Mouse (Mus musculus) central nervous system, embryonic 18 days (tissue): ENCODE data around the gene Clec4e. TPM values are rescaled to one million over a fixed set of nuclear protein-coding genes. Genes with fewer than 3 reads are reported as not detected.

Experiments used
- polyA plus RNA-seq: library from polyadenylated mRNA; depleted of rRNA; stranded (reverse); fragments of >200 nt; gene quantifications from 2 replicates; pipeline ENCODE4 v1.2.3, GENCODE M21; 2012; rRNA removed

Clec4e gene
- polyA plus RNA-seq: 0.08 TPM in 1 of 2 replicates, not detected in the other

DNA sequence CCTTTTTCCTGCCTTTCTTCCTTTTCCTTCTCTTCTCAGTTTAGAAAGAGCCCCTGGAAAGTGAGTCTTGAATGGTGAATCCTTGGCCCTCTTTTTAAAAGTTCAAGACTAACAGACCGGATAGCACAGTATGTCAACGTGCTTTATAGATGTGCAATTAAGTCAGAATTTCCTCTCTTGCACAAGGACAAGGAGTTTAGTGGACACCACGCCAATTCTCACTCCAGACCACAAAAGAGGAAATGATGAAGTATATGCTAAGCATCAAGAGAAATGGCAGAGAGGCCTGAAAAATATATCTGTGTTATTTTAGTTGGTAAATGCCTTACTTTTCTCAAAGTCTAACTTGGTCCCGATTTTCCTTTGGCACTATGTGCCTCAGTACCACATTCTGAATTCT, at the start of gene Clec4e:
Clec4e (minus strand) TSS at position 118 of the 400 bp plus-strand sequence.

DNA sequence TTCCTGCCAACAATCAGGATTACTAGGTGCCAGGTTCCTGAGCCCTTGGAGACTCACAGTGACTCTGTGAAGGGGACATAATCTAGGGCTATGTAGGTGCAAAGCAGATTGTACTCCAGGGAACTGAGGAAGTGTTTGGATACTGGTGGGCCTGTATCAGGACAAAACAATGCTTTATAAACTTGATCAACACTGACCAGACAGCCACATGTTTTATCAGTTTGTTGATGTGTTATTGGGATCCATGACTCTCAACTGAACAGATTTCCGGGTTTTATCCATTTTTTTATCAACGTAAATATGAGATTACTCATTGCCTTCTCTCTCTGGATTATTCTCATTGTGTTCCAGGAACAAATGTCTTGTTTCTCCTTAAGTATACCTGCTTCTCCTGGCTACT, 18.4 kb upstream of the Clec4e start, which contains the start of gene Vmn2r19:
Vmn2r19 (plus strand) TSS at position 301 of the 400 bp plus-strand sequence.

DNA sequence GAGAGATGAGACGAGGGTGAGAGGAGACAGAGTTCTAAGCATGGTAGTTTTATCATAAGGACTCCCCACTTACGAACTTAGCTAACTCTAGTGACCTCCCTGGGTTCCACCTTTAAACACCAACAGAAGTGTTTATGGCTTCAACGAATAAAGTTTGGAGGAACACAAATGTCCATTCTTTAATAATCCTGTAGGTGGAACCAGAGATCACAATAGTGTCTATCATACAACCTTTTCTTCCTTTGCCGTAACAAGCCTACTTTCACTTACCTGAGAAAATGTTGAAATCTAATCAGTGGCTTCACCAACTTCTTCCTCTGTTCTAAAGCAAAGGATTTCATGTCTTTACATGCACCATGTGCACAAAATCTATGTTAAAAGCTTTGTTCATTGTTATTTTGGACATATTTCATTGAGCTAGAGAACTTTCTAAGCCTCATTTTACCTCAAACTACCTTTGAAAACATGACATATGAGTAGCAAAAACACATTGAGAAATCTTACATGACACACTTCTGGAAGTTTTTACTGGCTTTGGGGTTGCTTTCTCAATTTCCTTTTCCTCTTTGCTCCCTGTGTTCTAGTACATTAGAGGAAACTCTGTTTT, 28.0 kb downstream of the Clec4e start, which contains the start of gene Clec4d:
Clec4d (plus strand) TSS at position 557 of the 607 bp plus-strand sequence.

Other genes with a start within 250 kb of the Clec4e start
- gene Clec4b1, start 239.9 kb downstream of the Clec4e start, polyA plus RNA-seq: not detected in 2 replicates
- 0.66 and 0.95 TPM in 2 replicates for gene Clec4a2, start 183.4 kb downstream of the Clec4e start, polyA plus RNA-seq
- gene Clec4b2, start 117.0 kb downstream of the Clec4e start, polyA plus RNA-seq: not detected in 2 replicates
- gene Clec4n, start 60.0 kb downstream of the Clec4e start, polyA plus RNA-seq: 0.29 and 0.48 TPM in 2 replicates
- gene Clec4d, start 27.8 kb downstream of the Clec4e start, polyA plus RNA-seq: 0.12 and 0.17 TPM in 2 replicates
- gene Vmn2r19, start 18.5 kb upstream of the Clec4e start, polyA plus RNA-seq: not detected in 2 replicates
- gene Vmn2r20, start 128.2 kb upstream of the Clec4e start, polyA plus RNA-seq: not detected in 2 replicates
- not detected in 2 replicates for gene Vmn2r21, start 243.5 kb upstream of the Clec4e start, polyA plus RNA-seq